Mouse (Mus musculus) embryonic fibroblast, embryonic 13.5 days (primary cell): ENCODE results near the gene Gpr61. TPM values are rescaled to one million over a fixed set of nuclear protein-coding genes. Genes with fewer than 3 reads are reported as not detected.
A peak's percentile ranks its signal among the peaks of the same experiment; 100 is the strongest.

ENCODE experiments used
- H3K27ac ChIP-seq: 2 replicates; pipeline ENCODE4 v1.5.1; 2012; ENCODE audit warnings: low read length, control low read depth, inconsistent platforms; ENCODE audit not compliant: insufficient read depth
- H3K4me1 ChIP-seq: 2 replicates; pipeline ENCODE4 v1.6.1; 2011; ENCODE audit warnings: low read length; ENCODE audit not compliant: control insufficient read depth, insufficient read depth
- H3K4me3 ChIP-seq: 2 replicates; pipeline ENCODE4 v1.5.1; 2011; ENCODE audit warnings: mild to moderate bottlenecking, control low read depth, low read length; ENCODE audit not compliant: insufficient read depth
- CTCF ChIP-seq: IDR thresholded peaks from 2 replicates; pipeline ENCODE4 v1.5.1; 2011; ENCODE audit warnings: mild to moderate bottlenecking, control low read depth, low read length, moderate library complexity, borderline replicate concordance; ENCODE audit not compliant: insufficient read depth
- POLR2A ChIP-seq: IDR thresholded peaks from 2 replicates; pipeline ENCODE4 v1.6.1; 2011; ENCODE audit warnings: low read depth, mild to moderate bottlenecking, control low read depth, low read length, moderate library complexity
- polyA plus RNA-seq: library from polyadenylated mRNA; stranded (reverse); fragments of >200 nt; gene quantifications from 2 replicates; pipeline ENCODE4 v1.2.4, GENCODE M21; 2011; ENCODE audit warnings: low read depth; ENCODE audit not compliant: missing spikeins, insufficient read length

The Gpr61 gene
- not detected in 2 replicates for polyA plus RNA-seq

GRCm38 (mm10) chr3:108154656-108155055, at the start of gene Gpr61:
Gpr61 (minus strand) TSS chr3:108154882.
- TF ChIP-seq POLR2A (no peak), CTCF (no peak)
- H3K4me1 ChIP-seq, result no peaks in the 10 kb centered on the region
- H3K4me3 ChIP-seq, result no peak within 1 kb of the TSS
- H3K27ac ChIP-seq, result no peak within 1 kb of the TSS

- 0 out of 2 replicates have a peak, but pooled peaks cover 3% of the 10 kb centered on the region for H3K4me1 ChIP-seq
- no peak overlapping the region for H3K4me3 ChIP-seq
- no peak for TF ChIP-seq POLR2A
These were observed 49.8 kb upstream of the Gpr61 start for GRCm38 (mm10) chr3:108204470-108204869.

GRCm38 (mm10) chr3:108203621-108204325, 49.1 kb upstream of the Gpr61 start:
- no peak for TF ChIP-seq POLR2A
- TF ChIP-seq CTCF, result peak; percentile 68; the same call in 1 of the 2 replicates
- H3K4me3 ChIP-seq, result no peak overlapping the region
- no peak overlapping the region for H3K27ac ChIP-seq
- 0 out of 2 replicates have a peak, but pooled peaks cover 3% of the 10 kb centered on the region for H3K4me1 ChIP-seq

More at GRCm38 (mm10) chr3:108204470-108204869, 49.8 kb upstream of the Gpr61 start:
- no peak overlapping the region for H3K27ac ChIP-seq

- Histone ChIP-seq H3K4me1 (0 out of 2 replicates have a peak, but pooled peaks cover 3% of the 10 kb centered on the region), H3K4me3 (no peak overlapping the region), H3K27ac (no peak overlapping the region)
- no peak for TF ChIP-seq POLR2A
- no peak for TF ChIP-seq CTCF
These were observed 48.5 kb upstream of the Gpr61 start for GRCm38 (mm10) chr3:108203212-108203611.

GRCm38 (mm10) chr3:108202506-108202905, 47.8 kb upstream of the Gpr61 start:
- 0 out of 2 replicates have a peak, but pooled peaks cover 3% of the 10 kb centered on the region for H3K4me1 ChIP-seq
- no peak for TF ChIP-seq CTCF
- H3K27ac ChIP-seq, result no peak overlapping the region
- H3K4me3 ChIP-seq, result no peak overlapping the region

- Histone ChIP-seq H3K4me1 (0 out of 2 replicates have a peak, but pooled peaks cover 3% of the 10 kb centered on the region), H3K4me3 (peak within 1 kb of the TSS; percentile 77), H3K27ac (peak within 1 kb of the TSS; percentile 55)
- TF ChIP-seq POLR2A (peak; percentile 56), CTCF (0 out of 2 replicates have a peak, but pooled peaks have one; percentile 23)
These were observed 45.9 kb upstream of the Gpr61 start, which contains the start of gene Cyb561d1 for GRCm38 (mm10) chr3:108200329-108201323. Cyb561d1 (minus strand) TSS chr3:108201212.

- Histone ChIP-seq H3K4me3 (no peak overlapping the region), H3K4me1 (0 out of 2 replicates have a peak, but pooled peaks cover 3% of the 10 kb centered on the region), H3K27ac (no peak overlapping the region)
- TF ChIP-seq CTCF (no peak), POLR2A (no peak)
These were observed 44.5 kb upstream of the Gpr61 start for GRCm38 (mm10) chr3:108199231-108199630.

GRCm38 (mm10) chr3:108197066-108197497, 42.4 kb upstream of the Gpr61 start:
- no peak overlapping the region for H3K27ac ChIP-seq
- H3K4me1 ChIP-seq, result 0 out of 2 replicates have a peak, but pooled peaks cover 3% of the 10 kb centered on the region
- TF ChIP-seq POLR2A (no peak), CTCF (no peak)
- no peak overlapping the region for H3K4me3 ChIP-seq

GRCm38 (mm10) chr3:108195941-108196590, 41.4 kb upstream of the Gpr61 start:
- H3K4me3 ChIP-seq, result no peak overlapping the region
- no peaks in the 10 kb centered on the region for H3K4me1 ChIP-seq
- no peak overlapping the region for H3K27ac ChIP-seq
- TF ChIP-seq CTCF (no peak), POLR2A (no peak)
